Mouse (Mus musculus) testis, adult 2 months (tissue): Measurements from ENCODE around the gene Usp20.

Experiments used
- CTCF ChIP-seq: fragments of 200-500 bp; IDR thresholded peaks from 2 replicates; pipeline ENCODE4 v1.5.1; 2012; ENCODE audit warnings: low read depth, mild to moderate bottlenecking, inconsistent platforms, low read length, moderate library complexity; ENCODE audit not compliant: control insufficient read depth, insufficient read depth, insufficient replicate concordance
- POLR2A ChIP-seq: fragments of 200-500 bp; IDR thresholded peaks from 2 replicates; pipeline ENCODE4 v1.6.1; 2012; ENCODE audit warnings: low read depth, mild to moderate bottlenecking, inconsistent platforms, low read length, moderate library complexity; ENCODE audit not compliant: control insufficient read depth

DNA sequence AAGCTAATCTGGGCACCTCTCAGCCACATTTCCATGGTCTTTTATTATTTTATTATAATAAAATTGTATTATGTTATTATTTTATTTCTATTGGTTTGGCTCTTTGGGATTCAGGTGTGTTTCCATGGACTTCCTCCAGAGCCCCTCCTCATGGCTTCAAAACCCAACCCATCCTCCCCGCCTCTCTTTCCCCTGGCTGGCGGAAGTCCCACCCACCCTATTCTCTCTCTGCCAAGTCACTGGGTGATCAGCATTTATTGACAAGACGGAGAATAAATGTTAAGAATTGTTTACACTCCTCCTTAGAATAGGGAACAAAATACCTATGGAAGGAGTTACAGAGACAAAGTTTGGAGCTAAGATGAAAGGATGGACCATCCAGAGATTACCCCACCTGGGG, 45.3 kb upstream of the Usp20 start:
- no peak for TF ChIP-seq POLR2A
- no peak for TF ChIP-seq CTCF
